Mouse (Mus musculus) regulatory T cell (primary cell): ENCODE measurements around the gene Bcar3.

ENCODE experiments used
- in situ Hi-C: fragments of 300-600 bp; cut with MboI, MseI; formaldehyde crosslinking; loops from one replicate; pipeline ENCODE4 v1.15.1; 2025; ENCODE audit warnings: high pct_unique_total_duplicates

The Bcar3 gene

GRCm38 (mm10) chr3:122547469-122547868 is 253.5 kb downstream of the Bcar3 start:
- in situ Hi-C loops = no loop called here

- in situ Hi-C loops = no loop called here
Observed at GRCm38 (mm10) chr3:122551174-122551573, 257.2 kb downstream of the Bcar3 start.

GRCm38 (mm10) chr3:122557766-122558165 is 263.8 kb downstream of the Bcar3 start:
- in situ Hi-C loops = no loop called here

- in situ Hi-C loops = no loop called here
Observed at GRCm38 (mm10) chr3:122565285-122565684, 271.3 kb downstream of the Bcar3 start.

GRCm38 (mm10) chr3:122566112-122566511 is 272.2 kb downstream of the Bcar3 start:
- in situ Hi-C loops = no loop called here

GRCm38 (mm10) chr3:122566549-122566948 is 272.6 kb downstream of the Bcar3 start:
- in situ Hi-C loops = no loop called here

GRCm38 (mm10) chr3:122573426-122574286 is 279.7 kb downstream of the Bcar3 start:
- in situ Hi-C loops = no loop called here

GRCm38 (mm10) chr3:122574921-122575320 is 281.0 kb downstream of the Bcar3 start:
- in situ Hi-C loops = no loop called here

- in situ Hi-C loops = no loop called here
Observed at GRCm38 (mm10) chr3:122577360-122577759, 283.4 kb downstream of the Bcar3 start.
